Mouse (Mus musculus) liver, postnatal 0 days (tissue): ENCODE data around the gene Bcr.

Experiments used
- CTCF ChIP-seq: sonication (generic); IDR thresholded peaks from 2 replicates; pipeline ENCODE4 v1.5.1; 2016; ENCODE audit warnings: antibody characterized with exemption, low read depth
- EP300 ChIP-seq: IDR thresholded peaks from 2 replicates; pipeline ENCODE4 v1.6.1; 2016; ENCODE audit warnings: antibody characterized with exemption, low read depth, mild to moderate bottlenecking

- TF ChIP-seq CTCF: 0 out of 2 replicates have a peak, but pooled peaks have one; percentile 10
- no peak for TF ChIP-seq EP300
Observed at GRCm38 (mm10) chr10:75165825-75166481, 105.6 kb downstream of the Bcr start.
